In genomic region chr10:75298608-75299007, GRCm38 (mm10) we compare ENCODE assay signal across 28 mouse cellular contexts. TPM values are rescaled to one million over a fixed set of nuclear protein-coding genes. Genes with fewer than 3 reads are reported as not detected.
A peak's percentile ranks its signal among the peaks of the same experiment; 100 is the strongest.
DNase-seq lines count a peak whose midpoint lies in the region; ATAC-seq and TF ChIP-seq lines count a peak whose summit lies in the region.
"Had no signal": no experiment of that assay in that cellular context is flagged by ENCODE, and none has a peak within 500 bp of the region (broad histone marks: within the 10 kb centered on the region; RNA-seq: fewer than 3 reads in every experiment).

No protein-coding gene starts in this region.

- H3K9me3 ChIP-seq in forebrain, postnatal 0 days (ENCODE audit: low read length), result no peaks in the 10 kb centered on the region
- H3K9me3 ChIP-seq: embryonic facial prominence, embryonic 12.5 days; embryonic facial prominence, embryonic 15.5 days; hindbrain, embryonic 10.5 days; hindbrain, embryonic 13.5 days; intestine, embryonic 15.5 days had no signal

- no peak for TF ChIP-seq POLR2A in bone marrow macrophage, adult 2 months (IDR thresholded peaks at IDR 0.05; ENCODE audit: borderline replicate concordance, low read depth, low read length)
- TF ChIP-seq POLR2A in lung, adult 2 months (IDR thresholded peaks at IDR 0.05; ENCODE audit: borderline replicate concordance, extremely low read depth, low read depth, low read length), result no peak

- no peak overlapping the region for H3K9ac ChIP-seq in forebrain, postnatal 0 days
- H3K9ac ChIP-seq: embryonic facial prominence, embryonic 12.5 days; embryonic facial prominence, embryonic 15.5 days; hindbrain, embryonic 13.5 days; intestine, embryonic 15.5 days had no signal

- H3K4me1 ChIP-seq in bone marrow macrophage, adult 2 months (ENCODE audit: control insufficient read depth, insufficient read depth, low read length), result peaks cover 44% of the 10 kb centered on the region
- H3K4me1 ChIP-seq in lung, adult 2 months (ENCODE audit: control insufficient read depth, insufficient read depth, low read length), result peaks cover 5% of the 10 kb centered on the region
- no peaks in the 10 kb centered on the region for H3K4me1 ChIP-seq in forebrain, postnatal 0 days (ENCODE audit: insufficient read depth)

- H3K36me3 ChIP-seq in forebrain, postnatal 0 days (ENCODE audit: insufficient read depth), result peaks cover 35% of the 10 kb centered on the region

- WGBS in lung, adult 2 months, result 86% methylated on average over 5 of the region's 5 CpGs
- WGBS in forebrain, postnatal 0 days, result 87% methylated on average over 5 of the region's 5 CpGs

- DNase-seq in heart, adult 11 months, result peak; percentile 68
- no peak for DNase-seq in heart, adult 8-10 months (ENCODE audit: low spot score)
- DNase-seq in testis, postnatal 10 days (ENCODE audit: low spot score), result peak; percentile 12
- no peak for DNase-seq in testis, postnatal 14 days (ENCODE audit: low spot score)
- no peak for DNase-seq in lung, adult 2 months
- no peak for DNase-seq in forebrain, postnatal 0 days
- DNase-seq: adrenal gland, postnatal 10 days; adrenal gland, postnatal 36 days; cerebellum, adult 11 months; cerebellum, adult 2 months; cerebellum, adult 9-11 months; cerebellum, postnatal 25 days; gastrocnemius, postnatal 14 days; heart, adult 18-20 months; heart, postnatal 36 days; kidney, adult 2 months had no signal

- no peak overlapping the region for H3K4me2 ChIP-seq in forebrain, postnatal 0 days (ENCODE audit: low read depth)
- H3K4me2 ChIP-seq: embryonic facial prominence, embryonic 12.5 days; embryonic facial prominence, embryonic 15.5 days; heart, embryonic 11.5 days; hindbrain, embryonic 13.5 days; intestine, embryonic 15.5 days had no signal

- no peaks in the 10 kb centered on the region for H3K27me3 ChIP-seq in forebrain, postnatal 0 days (ENCODE audit: insufficient read depth, low read length)
- H3K27me3 ChIP-seq: embryonic facial prominence, embryonic 12.5 days; embryonic facial prominence, embryonic 15.5 days; hindbrain, embryonic 13.5 days; intestine, embryonic 15.5 days; Patski had no signal

- H3K4me3 ChIP-seq in bone marrow macrophage, adult 2 months (ENCODE audit: insufficient read depth, low read length), result no peak overlapping the region
- no peak overlapping the region for H3K4me3 ChIP-seq in lung, adult 2 months (replicated peaks; ENCODE audit: extremely low read depth, low read depth, low read length)
- no peak overlapping the region for H3K4me3 ChIP-seq in forebrain, postnatal 0 days (ENCODE audit: low read depth, low read length)
- H3K4me3 ChIP-seq: embryonic facial prominence, embryonic 12.5 days; embryonic facial prominence, embryonic 15.5 days; erythroblast, embryonic 14.5 days; hindbrain, embryonic 10.5 days; hindbrain, embryonic 13.5 days; intestine, embryonic 15.5 days had no signal

- no peak for ATAC-seq in forebrain, postnatal 0 days
- ATAC-seq: CD4-positive, CD25-positive, alpha-beta regulatory T cell, adult 4 months; forebrain, embryonic 14.5 days; hindbrain, embryonic 16.5 days; intestine, embryonic 15.5 days; Patski had no signal

- TF ChIP-seq CTCF in bone marrow macrophage, adult 2 months (IDR thresholded peaks at IDR 0.05; ENCODE audit: low read depth, low read length), result no peak
- no peak for TF ChIP-seq CTCF in lung, adult 2 months (IDR thresholded peaks at IDR 0.05; ENCODE audit: insufficient read depth, low read length)
- TF ChIP-seq CTCF in forebrain, postnatal 0 days (IDR thresholded peaks at IDR 0.05; ENCODE audit: low read depth), result no peak

- peak overlapping the region; percentile 81 for H3K27ac ChIP-seq in bone marrow macrophage, adult 2 months (ENCODE audit: insufficient read depth, low read depth, low read length)
- no peak overlapping the region for H3K27ac ChIP-seq in forebrain, postnatal 0 days (ENCODE audit: low read depth, low read length)
- H3K27ac ChIP-seq: embryonic facial prominence, embryonic 12.5 days; embryonic facial prominence, embryonic 15.5 days; hindbrain, embryonic 10.5 days; hindbrain, embryonic 13.5 days had no signal

RNA-seq across cellular contexts. Expression of gene Adora2a, which starts 18.1 kb away (rescaled TPM):
- 1 to 10 TPM; 5.8 to 9.3 (median 7.0) TPM for total RNA-seq in heart, adult 8-10 months (2022)
- polyA plus RNA-seq in bone marrow macrophage, adult 2 months (2012; ENCODE audit: insufficient read depth, insufficient read length, missing spikeins), result 0.91 and 1.4 TPM in 2 replicates
- 12.3 and 13.3 TPM in 2 replicates for polyA plus RNA-seq in lung, adult 2 months (2012; rRNA removed)
- 19.5 and 22.5 TPM in 2 replicates for total RNA-seq in forebrain, postnatal 0 days (2014; rRNA removed)
- polyA plus RNA-seq in forebrain, postnatal 0 days (2015; fragmentation: Nextera tagmentation; extraction: Ambion mirVana), result 9.4 TPM in 2 replicates
- polyA plus RNA-seq: erythroblast, embryonic 14.5 days had no signal

Comparison
In these comparisons a context has a peak if more than half of its experiments do, and no peak if none do; other contexts are left out.
1. DNase-seq: peak in heart, adult 11 months (single experiment) and testis, postnatal 10 days (single experiment); none in heart, adult 8-10 months (single experiment), testis, postnatal 14 days (single experiment), lung, adult 2 months (single experiment) and forebrain, postnatal 0 days (single experiment).